Mouse (Mus musculus): Measurements from ENCODE around the gene Gm21974.
"Not testable (repeated sequence)": the region's sequence is repeated elsewhere in the genome, so short reads cannot be mapped to it uniquely, and the experiment has no call there.

DNA sequence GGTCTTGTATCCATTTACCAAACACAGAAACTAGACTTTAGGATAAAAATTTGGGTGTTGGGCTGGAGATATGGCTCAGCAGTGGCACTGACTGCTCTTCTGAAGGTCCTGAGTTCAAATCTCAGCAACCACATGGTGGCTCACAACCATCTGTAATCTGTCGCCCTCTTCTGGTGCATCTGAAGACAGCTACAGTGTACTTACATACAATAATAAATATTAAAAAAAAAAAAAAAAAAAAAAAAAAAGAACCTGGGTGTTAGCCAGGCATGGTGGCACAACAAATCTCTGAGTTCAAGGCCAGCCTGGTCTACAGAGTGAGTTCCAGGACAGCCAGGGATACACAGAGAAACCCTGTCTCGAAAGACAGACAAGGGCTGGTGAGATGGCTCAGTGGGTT is 46.8 kb upstream of the Gm21974 start:
- TF ChIP-seq POLR2A (IDR thresholded peaks at IDR 0.05; ENCODE audit: control insufficient read depth, extremely low read depth, insufficient read depth, low read length, poor library complexity); CTCF (IDR thresholded peaks at IDR 0.05; ENCODE audit: borderline replicate concordance, control insufficient read depth, extremely low read depth, insufficient read depth, low read length, poor library complexity): not testable (repeated sequence)

Measured in thymus, adult 2 months (tissue).